Mouse (Mus musculus) testis, adult 2 months (tissue): ENCODE data around the gene Nfib.

Experiments
- CTCF ChIP-seq: fragments of 200-500 bp; IDR thresholded peaks from 2 replicates; pipeline ENCODE4 v1.5.1; 2012; ENCODE audit warnings: low read depth, mild to moderate bottlenecking, inconsistent platforms, low read length, moderate library complexity; ENCODE audit not compliant: control insufficient read depth, insufficient read depth, insufficient replicate concordance
- POLR2A ChIP-seq: fragments of 200-500 bp; IDR thresholded peaks from 2 replicates; pipeline ENCODE4 v1.6.1; 2012; ENCODE audit warnings: low read depth, mild to moderate bottlenecking, inconsistent platforms, low read length, moderate library complexity; ENCODE audit not compliant: control insufficient read depth

GRCm38 (mm10) chr4:82252054-82252453 is 453.5 kb downstream of the Nfib start:
- TF ChIP-seq CTCF (no peak), POLR2A (no peak)
